Mouse (Mus musculus): ENCODE data around the gene Pxk. TPM values are rescaled to one million over a fixed set of nuclear protein-coding genes. Genes with fewer than 3 reads are reported as not detected.

Pxk gene
- total RNA-seq (2021): 10 to 100 TPM; 21.4 to 26.2 TPM

DNA sequence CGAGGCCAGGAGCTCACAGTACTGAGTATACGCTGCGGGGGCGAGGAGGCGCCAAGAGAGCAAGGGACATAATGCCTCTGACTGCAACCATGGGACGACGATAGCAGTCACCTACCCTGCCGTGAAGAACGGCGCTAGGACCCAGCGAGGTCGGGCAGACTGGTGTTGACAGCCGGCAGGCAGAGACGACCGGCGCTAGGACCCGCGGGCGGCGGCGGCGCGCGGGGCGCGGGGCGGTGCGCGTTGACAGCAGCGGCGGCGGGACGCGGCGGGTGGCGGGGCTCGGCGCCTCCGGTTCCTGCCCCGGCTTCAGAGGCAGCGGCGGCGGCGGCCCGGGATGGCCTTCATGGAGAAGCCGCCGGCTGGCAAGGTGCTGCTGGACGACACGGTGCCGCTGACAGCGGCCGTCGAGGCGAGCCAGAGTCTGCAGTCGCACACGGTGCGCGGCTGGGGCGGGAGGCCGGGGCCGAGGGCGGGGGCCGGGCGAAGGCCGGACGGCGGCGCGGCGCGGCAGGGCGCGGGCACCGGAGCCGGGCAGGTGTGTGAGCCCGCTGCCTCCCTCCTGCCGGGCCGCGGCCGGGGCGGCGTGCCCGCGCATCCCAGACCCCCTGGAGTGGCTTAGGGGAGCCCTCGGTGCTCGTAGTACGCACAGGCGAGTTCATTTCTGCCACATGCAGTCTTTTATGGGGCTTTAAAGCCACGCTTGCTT lies at the start of gene Pxk:
TSS of gene Pxk (plus strand) at position 234 of the 709 bp plus-strand sequence.
- intact Hi-C loops (cut with DNase I): loop anchor here (5.0 kb wide), 1 partner anchor 119 kb away; no protein-coding TSS in a partner anchor
- peak; percentile 96 for DNase-seq

DNA sequence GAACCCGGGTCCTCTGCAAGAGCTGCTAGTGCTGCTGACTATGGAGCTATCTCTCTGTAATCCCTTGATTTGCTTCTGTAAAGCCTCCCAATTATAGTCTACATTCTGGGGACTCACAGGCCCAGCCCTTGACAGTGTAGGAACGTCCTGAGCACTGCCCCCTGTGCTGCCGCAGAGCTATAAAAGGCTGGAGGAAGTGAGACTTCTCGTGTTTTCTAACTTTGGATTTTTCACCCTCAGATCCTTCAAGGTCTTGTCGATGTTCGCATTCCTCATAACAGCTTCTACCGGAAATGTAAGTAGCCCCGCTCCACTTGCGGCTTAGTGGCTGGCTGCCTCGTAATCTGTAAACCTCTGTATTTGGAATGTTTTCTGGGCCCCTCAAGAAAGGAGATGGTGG lies 48.7 kb upstream of the Pxk start:
- DNase-seq: no peak
- intact Hi-C loops (cut with DNase I): no loop called here

DNA sequence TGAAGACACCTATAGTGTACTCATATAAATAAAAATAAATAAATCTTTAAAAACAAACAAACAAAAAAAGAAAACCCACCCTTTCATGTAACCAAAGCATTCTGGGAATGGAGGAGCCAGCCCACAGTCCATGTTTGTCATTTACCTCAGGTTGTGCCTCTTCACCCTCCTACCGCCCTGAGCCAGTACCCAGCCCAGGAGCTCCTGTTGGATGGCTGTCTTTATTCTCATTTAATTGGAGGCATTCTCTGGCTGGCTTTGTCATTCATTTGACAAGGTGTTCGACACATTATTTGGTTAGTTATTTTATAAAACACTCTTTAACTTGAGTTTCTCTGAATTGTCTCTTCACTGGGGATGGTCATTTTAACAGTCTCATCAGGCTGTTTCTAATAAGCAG lies 46.1 kb upstream of the Pxk start:
- no peak for DNase-seq
- intact Hi-C loops (cut with DNase I): no loop called here

DNA sequence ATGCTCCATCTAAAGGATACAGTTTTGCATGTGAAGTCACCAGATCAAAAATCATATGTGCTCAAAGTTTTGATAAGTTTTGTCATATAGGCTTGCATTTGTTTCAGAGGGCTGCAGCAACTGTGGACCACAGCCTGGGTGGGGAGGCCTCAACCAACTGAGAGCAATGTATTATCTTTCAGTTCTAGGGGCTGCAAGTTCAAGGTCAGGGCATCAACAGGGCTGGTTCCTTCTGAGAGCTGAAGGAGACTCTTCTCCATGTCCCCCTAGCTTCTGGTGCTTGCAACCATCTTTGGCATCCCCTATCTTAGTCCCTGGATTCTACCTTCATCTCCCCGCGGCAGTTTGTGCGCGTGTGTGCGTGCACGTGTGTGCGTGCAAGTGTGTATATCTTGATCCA lies 45.4 kb upstream of the Pxk start:
- intact Hi-C loops (cut with DNase I): no loop called here
- DNase-seq: no peak

DNA sequence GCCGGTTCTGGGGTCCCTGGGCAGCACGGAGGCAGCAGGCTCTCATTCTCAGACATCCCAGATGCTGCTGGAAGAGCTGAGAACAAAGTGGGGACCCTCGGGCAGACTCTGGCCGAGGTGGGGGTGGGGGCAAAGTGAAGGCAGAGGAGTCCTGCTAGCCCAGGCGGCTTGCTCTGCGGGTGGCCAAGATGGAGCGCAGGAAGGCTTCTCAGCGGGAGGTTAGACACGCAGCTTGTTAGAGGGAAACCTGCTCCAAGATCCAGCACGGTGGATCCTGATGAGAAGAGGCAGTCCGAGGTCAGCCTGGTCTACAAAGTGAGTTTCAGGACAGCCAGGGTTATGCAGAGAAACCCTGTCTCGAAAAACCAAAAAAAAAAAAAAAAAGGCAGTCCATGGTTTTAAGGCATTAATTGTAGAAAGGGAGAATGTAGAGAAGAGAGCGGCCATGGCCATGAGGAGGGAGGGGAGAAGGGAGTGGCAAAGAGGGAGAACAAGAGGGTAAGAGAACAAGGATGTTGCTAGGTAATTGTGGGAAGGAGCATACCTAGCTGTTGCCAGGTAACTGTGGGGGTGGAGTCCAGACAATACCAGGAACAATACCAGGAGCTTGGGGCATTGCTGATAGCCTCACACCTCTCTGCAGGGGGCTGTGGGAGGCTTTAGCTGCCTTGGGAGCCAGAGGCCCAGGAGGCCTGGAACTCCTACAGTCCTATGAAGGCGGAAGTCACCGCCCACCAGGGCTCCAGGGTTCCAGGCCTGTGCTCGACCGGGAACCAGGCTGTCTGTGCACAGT lies 43.5 kb upstream of the Pxk start:
- no peak for DNase-seq
- intact Hi-C loops (cut with DNase I): no loop called here

DNA sequence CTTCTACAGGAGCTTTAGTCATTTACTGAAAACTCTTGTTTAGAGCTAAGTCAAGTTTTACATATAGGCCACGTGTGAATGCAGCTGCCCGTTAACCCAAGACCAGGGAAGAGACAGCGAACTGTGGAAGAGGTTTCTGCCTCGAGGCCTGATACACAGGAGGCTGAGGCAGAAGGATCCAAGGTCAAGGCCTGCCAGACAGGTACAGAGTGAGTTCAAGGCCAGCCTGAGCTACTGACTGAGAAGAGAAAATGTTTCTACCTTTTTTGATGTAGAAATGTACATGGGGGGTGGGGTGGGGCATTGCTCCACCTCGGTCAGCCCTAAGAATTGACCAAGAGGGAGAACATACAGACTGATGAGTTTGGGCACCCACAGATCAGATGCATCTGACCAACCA lies 41.9 kb upstream of the Pxk start:
- intact Hi-C loops (cut with DNase I): no loop called here
- DNase-seq: no peak

DNA sequence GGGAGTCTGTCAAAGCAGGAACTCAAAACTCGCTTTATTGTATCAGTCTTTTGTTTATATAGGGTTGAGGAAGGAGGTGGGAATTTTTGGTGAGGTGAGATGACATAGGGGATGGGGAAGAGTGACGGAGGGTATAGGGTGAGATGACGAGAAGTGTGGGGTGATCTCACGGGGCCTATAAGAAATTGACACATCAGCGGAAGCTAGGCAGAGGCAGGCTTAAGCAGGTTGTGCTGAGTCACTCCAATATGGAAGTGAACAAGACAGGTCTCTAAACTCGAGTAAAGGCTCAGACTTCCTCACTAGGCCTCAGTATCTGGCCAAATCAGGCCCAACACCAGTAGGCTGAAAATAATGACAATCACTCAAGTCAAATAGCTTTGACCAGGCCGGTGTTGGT lies 38.1 kb upstream of the Pxk start:
- DNase-seq: no peak
- intact Hi-C loops (cut with DNase I): no loop called here

DNA sequence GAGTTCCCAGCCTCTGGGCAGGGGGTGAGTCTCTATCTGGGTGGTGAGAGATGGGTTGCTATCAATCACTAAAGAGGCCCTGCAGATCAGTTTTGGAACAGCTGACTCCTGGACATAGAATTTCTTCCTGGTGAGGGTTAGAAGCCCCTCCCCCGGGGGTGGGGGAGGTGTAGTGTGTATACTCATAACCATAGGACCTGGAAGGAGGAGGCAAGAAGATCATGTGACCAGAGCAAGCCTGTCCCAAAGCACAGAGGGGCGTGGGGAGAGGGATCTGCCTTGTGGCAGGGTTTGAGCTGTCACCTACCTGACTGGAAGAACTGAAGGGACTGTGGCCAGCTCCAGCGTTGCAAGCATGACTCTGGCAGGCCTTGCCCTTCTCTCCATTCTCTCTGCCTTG lies 35.9 kb upstream of the Pxk start:
- intact Hi-C loops (cut with DNase I): no loop called here
- DNase-seq: no peak

DNA sequence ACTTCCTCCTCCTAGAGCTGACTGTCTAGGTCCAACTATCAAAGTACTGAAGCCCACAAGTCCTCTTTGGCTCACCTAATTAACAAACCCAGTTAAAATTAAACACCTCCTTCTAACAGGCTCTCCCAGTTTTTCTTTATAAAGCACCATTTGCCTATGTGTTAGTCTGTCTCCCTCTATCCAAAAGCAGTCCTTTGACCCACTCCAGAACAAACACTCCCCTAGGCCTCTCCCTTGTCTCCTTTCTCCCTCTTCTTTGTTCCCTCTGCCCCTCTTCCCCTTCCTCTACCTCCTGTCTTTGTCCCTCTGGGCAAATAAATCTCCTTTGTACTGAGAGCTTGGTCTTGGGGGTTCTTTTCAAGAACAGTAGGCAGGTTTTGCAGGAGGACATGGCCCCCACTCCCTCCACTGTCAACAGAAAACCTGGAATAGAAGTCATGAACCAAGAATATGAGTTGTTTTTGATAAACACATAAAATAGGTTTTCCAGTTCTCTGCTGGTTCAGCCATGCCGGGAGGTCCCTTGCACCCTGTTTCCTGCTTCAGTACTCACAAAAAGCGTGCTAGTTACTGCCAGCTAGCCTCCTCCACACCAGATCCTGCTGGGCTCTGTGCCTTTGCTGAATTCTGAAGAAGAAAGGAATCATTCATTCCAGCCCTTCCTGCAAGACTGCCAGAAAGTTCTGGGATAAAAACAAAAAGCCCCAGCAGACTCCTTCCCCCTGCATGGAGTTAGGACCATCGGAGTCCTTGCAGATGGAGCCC lies 35.3 kb upstream of the Pxk start:
- peak; percentile 25 to 44 for DNase-seq
- intact Hi-C loops (cut with DNase I): no loop called here

DNA sequence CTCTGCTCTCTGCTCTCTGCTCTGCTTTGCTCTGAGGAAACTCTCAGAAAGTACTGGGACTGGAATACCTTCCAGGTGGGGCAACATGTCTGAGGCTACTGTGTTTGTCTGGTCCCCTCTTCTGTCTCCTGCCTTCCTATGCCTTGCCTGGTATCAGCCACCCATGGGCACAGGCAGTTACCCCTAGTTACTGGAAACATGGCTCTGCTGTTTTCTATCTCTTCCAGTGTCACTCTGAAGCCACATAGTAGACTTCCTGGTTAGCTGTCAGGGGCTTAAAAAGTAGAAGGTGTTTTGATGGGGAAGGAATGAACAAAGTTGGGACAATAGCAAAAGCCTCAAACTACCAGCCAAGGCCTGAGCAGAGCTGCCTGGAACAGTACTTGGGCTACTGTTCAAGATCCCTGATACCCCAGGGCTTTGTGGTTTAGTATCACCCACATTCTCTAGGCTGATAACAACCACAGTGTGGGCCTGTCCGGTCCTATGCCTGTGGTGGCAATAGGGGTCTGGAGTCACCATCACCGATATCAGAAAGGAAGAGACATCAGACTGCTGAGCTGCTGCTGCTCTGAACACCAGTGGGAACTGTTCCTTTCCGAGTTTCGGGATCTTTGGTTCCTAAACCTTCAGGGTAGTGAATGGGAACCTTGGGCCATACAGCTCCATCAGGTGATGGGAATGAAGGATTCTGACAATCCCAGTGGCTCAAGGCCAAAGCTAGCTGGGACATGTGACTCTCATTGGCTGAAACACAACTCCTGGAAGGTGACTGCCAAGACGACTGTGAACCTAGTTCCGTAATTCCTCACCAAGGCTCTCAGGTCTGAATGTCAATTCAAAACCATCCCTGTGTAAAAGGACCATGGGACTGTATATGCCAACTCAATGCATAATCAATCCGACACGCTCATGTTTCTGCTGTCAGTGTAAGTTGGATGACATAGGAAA lies 33.9 kb upstream of the Pxk start:
- intact Hi-C loops (cut with DNase I): no loop called here

DNA sequence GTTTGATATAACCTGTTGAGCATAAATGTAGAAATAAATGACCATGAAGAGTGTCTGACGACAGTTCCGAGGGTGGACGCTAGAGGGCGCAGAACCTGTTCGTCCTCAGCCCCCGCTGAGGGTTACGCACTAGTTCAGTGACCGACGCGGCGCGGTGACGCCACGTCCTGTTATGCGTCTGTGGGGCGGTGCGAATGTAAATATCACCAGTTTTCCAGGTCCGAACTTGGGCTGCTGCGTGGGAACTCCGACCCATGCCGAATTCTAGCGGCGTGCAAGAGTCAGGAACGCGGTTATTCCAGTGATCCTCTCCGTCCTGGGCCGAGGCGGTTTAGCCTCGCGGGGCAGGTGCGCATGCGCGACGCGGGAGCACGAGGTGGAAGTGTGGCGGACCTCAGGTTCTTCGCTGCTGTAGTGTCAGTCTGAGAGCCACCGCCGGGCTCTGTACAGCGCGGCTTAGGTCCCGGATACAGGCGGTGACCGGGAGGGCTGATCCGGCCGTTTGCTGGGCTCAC lies 17.8 kb upstream of the Pxk start, which contains the start of gene Rpp14:
TSS of gene Rpp14 (plus strand) at position 203 of the 515 bp plus-strand sequence.
- peak; percentile 95 to 97 for DNase-seq
- intact Hi-C loops (cut with DNase I): no loop called here

More for the DNA sequence above, 33.9 kb upstream of the Pxk start:
- no peak for DNase-seq

DNA sequence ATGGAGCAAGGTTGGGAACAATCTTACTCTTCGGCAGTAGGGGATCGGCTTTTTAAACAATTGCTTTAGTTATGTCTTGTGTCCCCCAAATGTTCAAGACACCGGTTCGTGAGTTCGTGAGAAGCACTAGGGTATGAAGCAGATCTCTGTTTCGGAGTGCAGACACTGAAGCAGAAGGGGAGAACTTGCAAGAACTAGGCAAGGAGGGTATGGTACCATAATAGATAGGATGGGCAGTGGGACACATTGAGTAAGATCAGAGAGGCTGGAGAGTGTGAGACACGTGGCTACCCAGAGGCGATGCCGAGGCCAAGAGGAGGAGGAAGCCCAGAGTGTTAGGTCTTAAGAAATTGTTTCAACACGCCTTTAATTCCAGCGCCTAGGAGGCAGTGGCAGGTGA lies 17.3 kb upstream of the Pxk start:
- intact Hi-C loops (cut with DNase I): no loop called here
- peak; percentile 21 to 48 for DNase-seq

DNA sequence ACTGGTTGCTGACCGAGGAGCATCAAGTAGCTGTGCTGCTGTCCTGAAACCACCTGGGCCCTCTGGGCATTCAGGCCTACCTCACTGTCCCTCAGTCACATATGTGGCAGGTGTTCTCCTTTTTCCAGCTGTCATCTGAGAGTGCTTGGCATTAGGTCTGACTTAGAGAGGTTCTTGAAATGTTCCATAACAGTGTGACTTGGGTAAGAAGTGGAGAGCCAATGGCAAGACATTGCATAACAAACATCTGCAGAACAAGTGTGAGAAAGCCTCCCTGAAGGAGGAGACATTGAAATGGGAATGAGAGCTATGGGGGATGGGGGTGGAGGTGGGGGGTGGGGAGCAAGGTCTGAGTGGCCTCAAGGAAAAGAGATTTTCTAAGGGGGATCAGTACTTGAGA lies 15.1 kb upstream of the Pxk start:
- intact Hi-C loops (cut with DNase I): no loop called here
- DNase-seq: no peak

DNA sequence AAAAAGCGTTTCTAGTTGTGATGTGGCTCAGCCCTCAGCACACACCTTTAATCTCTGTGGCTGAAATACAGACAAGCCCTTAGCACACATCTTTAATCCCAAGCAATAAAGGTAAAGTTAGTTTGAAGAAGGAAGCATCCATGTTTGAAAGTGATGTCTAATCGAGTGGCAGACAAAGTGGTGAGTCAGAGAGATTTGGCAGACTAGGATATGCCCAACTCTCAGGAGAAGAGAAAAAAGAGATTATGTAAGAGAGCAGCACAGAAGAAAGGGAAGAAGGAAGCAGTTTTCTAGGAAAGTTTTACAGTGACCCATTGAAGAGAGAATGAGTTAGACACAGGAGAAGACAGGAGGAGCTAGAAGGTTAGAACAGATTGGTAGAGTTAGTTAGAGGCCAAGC lies 9.0 kb upstream of the Pxk start:
- intact Hi-C loops (cut with DNase I): no loop called here
- DNase-seq: no peak

DNA sequence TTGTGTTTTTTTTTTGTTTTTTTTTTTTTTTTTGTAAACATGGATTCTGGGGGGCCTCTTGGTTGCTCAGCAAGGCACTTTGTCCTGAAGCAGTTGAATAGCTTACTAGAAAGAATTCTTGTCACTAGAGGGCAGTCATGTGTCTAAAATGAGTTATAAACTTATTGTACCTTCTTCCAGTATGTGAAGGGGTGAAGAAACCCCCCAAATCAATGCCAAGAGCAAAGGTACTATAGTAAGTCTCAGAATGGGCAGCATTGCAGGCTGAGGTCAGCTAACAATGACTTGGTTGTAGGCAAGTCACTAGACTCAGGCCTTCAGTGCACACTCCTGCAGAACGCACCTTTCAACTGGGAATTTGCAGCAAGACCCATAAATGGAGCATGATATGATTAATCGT lies 5.4 kb upstream of the Pxk start:
- intact Hi-C loops (cut with DNase I): loop anchor here (1.0 to 5.0 kb wide), 2 partner anchors 65 to 165 kb away; partner anchors contain the start of gene Acox2
- DNase-seq: peak in 1 of 2 experiments; percentile 34

DNA sequence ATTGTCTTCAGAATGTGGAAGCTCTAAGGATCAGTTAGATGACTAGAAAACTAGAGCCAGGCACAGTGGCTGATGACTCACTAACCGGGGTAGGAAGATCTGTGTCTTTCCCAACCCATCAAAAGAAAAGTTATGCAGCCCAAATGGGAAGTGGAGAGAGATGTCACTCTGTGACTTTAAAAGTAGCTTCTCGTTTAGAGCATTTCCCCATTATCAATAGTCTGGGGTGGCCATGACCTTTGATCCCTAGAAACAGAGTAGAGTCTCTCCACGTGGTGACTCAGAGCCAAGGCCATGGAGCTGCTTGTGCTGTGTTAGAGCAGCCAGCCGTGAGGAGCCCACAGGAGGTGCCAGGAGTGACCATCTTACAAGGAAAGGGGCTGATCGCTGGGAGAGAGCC lies 4.6 kb upstream of the Pxk start:
- no peak for DNase-seq
- intact Hi-C loops (cut with DNase I): loop anchor here (5.0 kb wide), 1 partner anchor 164 kb away; the partner anchor contains the start of gene Acox2

DNA sequence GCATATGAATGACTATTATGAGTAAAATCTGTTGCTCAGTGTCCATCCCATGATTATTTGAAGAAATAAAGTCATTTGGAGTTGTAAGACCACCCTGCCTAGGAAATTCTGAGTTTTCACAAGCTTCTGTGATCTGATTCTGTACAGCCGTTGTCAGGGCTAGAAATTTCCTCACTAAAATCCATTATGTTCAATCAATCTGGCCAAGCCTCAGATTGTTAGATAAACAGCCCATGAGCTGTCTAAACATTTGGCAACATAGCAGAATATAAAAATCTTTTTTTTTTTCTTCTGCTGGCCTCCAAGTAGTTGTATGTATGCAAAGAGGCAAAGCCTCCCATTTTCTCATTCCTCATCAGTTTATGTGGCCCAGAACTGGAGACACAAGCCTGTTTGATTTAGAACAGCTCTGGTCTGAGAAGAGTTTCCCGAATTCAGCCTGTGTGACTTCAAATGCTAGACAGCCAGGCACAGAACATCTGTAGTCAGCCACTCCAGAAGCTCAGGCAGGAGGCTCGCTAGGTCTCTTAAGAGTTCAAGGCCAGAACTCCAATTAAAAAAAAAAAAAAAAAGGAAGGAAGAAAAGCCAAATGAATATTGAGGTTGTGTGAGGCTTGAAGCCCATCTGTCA lies 3.0 kb upstream of the Pxk start:
- peak in 1 of 2 experiments; percentile 27 for DNase-seq
- intact Hi-C loops (cut with DNase I): loop anchor here (5.0 kb wide), 2 partner anchors 122 to 162 kb away; partner anchors contain the start of gene Acox2

DNA sequence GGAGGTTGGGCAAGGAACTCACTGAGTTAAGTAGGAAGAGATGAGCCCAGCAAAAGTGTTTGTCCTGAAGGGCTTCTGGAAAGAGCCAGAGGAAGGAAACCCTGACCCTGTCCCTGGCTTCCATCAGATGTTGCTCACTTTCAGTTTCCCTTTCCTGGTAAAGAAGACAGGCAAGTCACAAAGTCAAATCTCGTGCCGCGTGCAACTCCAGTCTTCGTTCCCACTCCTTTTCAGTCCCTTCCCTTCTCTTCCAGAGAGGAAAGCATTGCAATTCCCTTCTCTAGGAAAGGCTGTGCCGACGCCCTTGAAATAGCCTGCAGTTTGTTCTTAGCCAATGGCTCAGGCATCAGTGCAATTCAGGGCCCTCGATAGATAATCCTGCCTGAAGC lies 2.5 kb upstream of the Pxk start:
- DNase-seq: peak; percentile 41 to 48
- intact Hi-C loops (cut with DNase I): loop anchor here (5.0 kb wide), 1 partner anchor 122 kb away; no protein-coding TSS in a partner anchor

DNA sequence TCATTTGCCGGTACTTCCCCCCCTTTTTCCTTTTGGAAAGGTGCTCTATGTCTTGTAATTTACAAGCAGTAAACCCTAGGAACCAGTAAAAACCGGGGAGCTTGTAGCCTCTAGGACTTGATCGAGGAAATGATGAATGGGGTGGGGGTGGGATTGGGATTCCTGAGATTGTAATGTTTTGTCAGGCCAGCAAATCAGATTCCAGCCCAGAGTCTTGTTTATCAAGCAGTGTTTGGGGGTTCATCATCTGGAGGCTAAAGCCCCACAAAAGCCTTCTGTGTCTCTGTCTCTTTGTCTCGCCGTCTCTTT lies 630 bp downstream of the Pxk start:
- intact Hi-C loops (cut with DNase I): loop anchor here (5.0 kb wide), 1 partner anchor 119 kb away; no protein-coding TSS in a partner anchor
- DNase-seq: no peak
